Mouse (Mus musculus): ENCODE results near the gene Tmem211. TPM values are rescaled to one million over a fixed set of nuclear protein-coding genes. Genes with fewer than 3 reads are reported as not detected.

The Tmem211 gene
- polyA plus RNA-seq, 1 experiment from 2014 or later, result 0.14 TPM

GRCm38 (mm10) chr5:113199126-113199771, 27.5 kb upstream of the Tmem211 start:
- Histone ChIP-seq H3K36me3 (no peaks in the 10 kb centered on the region), H3K9me3 (no peaks in the 10 kb centered on the region), H3K4me3 (no peak overlapping the region), H3K27ac (replicated peaks) (0 out of 2 replicates have a peak overlapping the region, but pooled peaks have one; percentile 23), H3K4me1 (replicated peaks) (peaks cover 25% of the 10 kb centered on the region), H3K9ac (no peak overlapping the region), H3K4me2 (no peak overlapping the region), H3K27me3 (no peaks in the 10 kb centered on the region)
- WGBS, result 47% methylated on average over 8 of the region's 8 CpGs
- ATAC-seq (ENCODE audit: low read depth), result no peak

GRCm38 (mm10) chr5:113199772-113200134, 27.0 kb upstream of the Tmem211 start:
- Histone ChIP-seq H3K4me3 (no peak overlapping the region), H3K27ac (replicated peaks) (no peak overlapping the region), H3K27me3 (no peaks in the 10 kb centered on the region), H3K9ac (no peak overlapping the region), H3K9me3 (no peaks in the 10 kb centered on the region), H3K4me1 (replicated peaks) (peaks cover 25% of the 10 kb centered on the region), H3K36me3 (no peaks in the 10 kb centered on the region), H3K4me2 (no peak overlapping the region)
- WGBS, result 87% methylated on average over 10 of the region's 10 CpGs
- no peak for ATAC-seq (ENCODE audit: low read depth)

- no peaks in the 10 kb centered on the region for H3K9me3 ChIP-seq
- no peak for ATAC-seq (ENCODE audit: low read depth)
- no peaks in the 10 kb centered on the region for H3K36me3 ChIP-seq
- no peak overlapping the region for H3K9ac ChIP-seq
- H3K4me1 ChIP-seq (replicated peaks), result peaks cover 30% of the 10 kb centered on the region
- 88% methylated on average over 9 of the region's 9 CpGs for WGBS
- no peak overlapping the region for H3K27ac ChIP-seq (replicated peaks)
- no peaks in the 10 kb centered on the region for H3K27me3 ChIP-seq
- H3K4me2 ChIP-seq, result no peak overlapping the region
- no peak overlapping the region for H3K4me3 ChIP-seq
Observed at GRCm38 (mm10) chr5:113204193-113204592, 22.5 kb upstream of the Tmem211 start.

- no peak overlapping the region for H3K4me3 ChIP-seq
- no peak for ATAC-seq (ENCODE audit: low read depth)
- H3K4me1 ChIP-seq (replicated peaks), result peaks cover 44% of the 10 kb centered on the region
- no peak overlapping the region for H3K9ac ChIP-seq
- no peaks in the 10 kb centered on the region for H3K9me3 ChIP-seq
- H3K27ac ChIP-seq (replicated peaks), result no peak overlapping the region
- H3K4me2 ChIP-seq, result no peak overlapping the region
- 64% methylated on average over 9 of the region's 9 CpGs for WGBS
- H3K36me3 ChIP-seq, result no peaks in the 10 kb centered on the region
- no peaks in the 10 kb centered on the region for H3K27me3 ChIP-seq
Observed at GRCm38 (mm10) chr5:113206670-113207352, 19.9 kb upstream of the Tmem211 start.

GRCm38 (mm10) chr5:113208048-113208447, 18.7 kb upstream of the Tmem211 start:
- Histone ChIP-seq H3K36me3 (no peaks in the 10 kb centered on the region), H3K9me3 (no peaks in the 10 kb centered on the region), H3K4me1 (replicated peaks) (peaks cover 44% of the 10 kb centered on the region), H3K27me3 (no peaks in the 10 kb centered on the region), H3K9ac (no peak overlapping the region), H3K4me2 (no peak overlapping the region), H3K4me3 (no peak overlapping the region), H3K27ac (replicated peaks) (peak overlapping the region; percentile 74; the same call in 1 of the 2 replicates)
- WGBS, result 74% methylated on average over 4 of the region's 4 CpGs
- no peak for ATAC-seq (ENCODE audit: low read depth)

GRCm38 (mm10) chr5:113208622-113209400, 17.9 kb upstream of the Tmem211 start:
- ATAC-seq (ENCODE audit: low read depth), result peak; percentile 77
- no peak overlapping the region for H3K4me2 ChIP-seq

GRCm38 (mm10) chr5:113209401-113209750, 17.3 kb upstream of the Tmem211 start:
- no peak overlapping the region for H3K4me2 ChIP-seq
- 0 out of 2 replicates have a peak overlapping the region, but pooled peaks have one; percentile 5 for H3K9ac ChIP-seq
- H3K9me3 ChIP-seq, result no peaks in the 10 kb centered on the region
- no peaks in the 10 kb centered on the region for H3K27me3 ChIP-seq
- 50% methylated on average over 11 of the region's 11 CpGs for whole genome bisulfite sequencing
- peaks cover 44% of the 10 kb centered on the region for H3K4me1 ChIP-seq (replicated peaks)
- no peaks in the 10 kb centered on the region for H3K36me3 ChIP-seq
- peak overlapping the region; percentile 74 for H3K27ac ChIP-seq (replicated peaks)
- no peak for ATAC-seq (ENCODE audit: low read depth)
- no peak overlapping the region for H3K4me3 ChIP-seq

More at GRCm38 (mm10) chr5:113208622-113209400, 17.9 kb upstream of the Tmem211 start:
- Histone ChIP-seq H3K36me3 (no peaks in the 10 kb centered on the region), H3K27ac (replicated peaks) (peak overlapping the region; percentile 74), H3K9me3 (no peaks in the 10 kb centered on the region), H3K4me3 (no peak overlapping the region), H3K9ac (peak overlapping the region; percentile 5; the same call in 1 of the 2 replicates), H3K4me1 (replicated peaks) (peaks cover 44% of the 10 kb centered on the region), H3K27me3 (no peaks in the 10 kb centered on the region)
- WGBS, result 39% methylated on average over 11 of the region's 11 CpGs

GRCm38 (mm10) chr5:113209898-113210297, 16.8 kb upstream of the Tmem211 start:
- no peak overlapping the region for H3K4me2 ChIP-seq
- H3K36me3 ChIP-seq, result no peaks in the 10 kb centered on the region
- WGBS, result 80% methylated on average over 13 of the region's 13 CpGs
- peak overlapping the region; percentile 74 for H3K27ac ChIP-seq (replicated peaks)
- H3K9me3 ChIP-seq, result no peaks in the 10 kb centered on the region
- H3K9ac ChIP-seq, result no peak overlapping the region
- H3K27me3 ChIP-seq, result no peaks in the 10 kb centered on the region
- no peak for ATAC-seq (ENCODE audit: low read depth)
- no peak overlapping the region for H3K4me3 ChIP-seq
- H3K4me1 ChIP-seq (replicated peaks), result peaks cover 44% of the 10 kb centered on the region

- no peaks in the 10 kb centered on the region for H3K27me3 ChIP-seq
- peak overlapping the region; percentile 74 for H3K27ac ChIP-seq (replicated peaks)
- H3K36me3 ChIP-seq, result no peaks in the 10 kb centered on the region
- no peak overlapping the region for H3K4me3 ChIP-seq
- peaks cover 44% of the 10 kb centered on the region for H3K4me1 ChIP-seq (replicated peaks)
- H3K4me2 ChIP-seq, result no peak overlapping the region
- 78% methylated on average over 6 of the region's 6 CpGs for WGBS
- 0 out of 2 replicates have a peak overlapping the region, but pooled peaks have one; percentile 14 for H3K9ac ChIP-seq
- no peak for ATAC-seq (ENCODE audit: low read depth)
- no peaks in the 10 kb centered on the region for H3K9me3 ChIP-seq
Observed at GRCm38 (mm10) chr5:113210314-113210713, 16.4 kb upstream of the Tmem211 start.

GRCm38 (mm10) chr5:113212156-113212835, 14.4 kb upstream of the Tmem211 start:
- Histone ChIP-seq H3K36me3 (no peaks in the 10 kb centered on the region), H3K27me3 (no peaks in the 10 kb centered on the region), H3K9me3 (no peaks in the 10 kb centered on the region), H3K4me1 (replicated peaks) (peaks cover 35% of the 10 kb centered on the region), H3K4me3 (no peak overlapping the region), H3K4me2 (no peak overlapping the region), H3K9ac (no peak overlapping the region), H3K27ac (replicated peaks) (no peak overlapping the region)
- no peak for ATAC-seq (ENCODE audit: low read depth)
- 84% methylated on average over 10 of the region's 10 CpGs for WGBS

- WGBS, result 87% methylated on average over 8 of the region's 8 CpGs
- no peak overlapping the region for H3K4me2 ChIP-seq
- ATAC-seq (ENCODE audit: low read depth), result no peak
- H3K27me3 ChIP-seq, result no peaks in the 10 kb centered on the region
- no peaks in the 10 kb centered on the region for H3K9me3 ChIP-seq
- no peak overlapping the region for H3K9ac ChIP-seq
- peaks cover 18% of the 10 kb centered on the region for H3K4me1 ChIP-seq (replicated peaks)
- H3K36me3 ChIP-seq, result no peaks in the 10 kb centered on the region
- H3K4me3 ChIP-seq, result no peak overlapping the region
- no peak overlapping the region for H3K27ac ChIP-seq (replicated peaks)
Observed at GRCm38 (mm10) chr5:113214041-113214440, 12.7 kb upstream of the Tmem211 start.

- WGBS, result 60% methylated on average over 11 of the region's 11 CpGs
- no peak overlapping the region for H3K4me3 ChIP-seq
- no peak overlapping the region for H3K4me2 ChIP-seq
- no peaks in the 10 kb centered on the region for H3K9me3 ChIP-seq
- H3K9ac ChIP-seq, result no peak overlapping the region
- no peak overlapping the region for H3K27ac ChIP-seq (replicated peaks)
- H3K36me3 ChIP-seq, result no peaks in the 10 kb centered on the region
- peaks cover 14% of the 10 kb centered on the region for H3K4me1 ChIP-seq (replicated peaks)
- no peak for ATAC-seq (ENCODE audit: low read depth)
- peaks cover 3% of the 10 kb centered on the region; the same call in 1 of the 2 replicates for H3K27me3 ChIP-seq
Observed at GRCm38 (mm10) chr5:113214455-113214854, 12.3 kb upstream of the Tmem211 start.
